Mouse (Mus musculus): ENCODE measurements at regions not wholly inside any gene's neighbourhood (a gene's known extent, or its start where the extent isn't known, plus 50 kb on each side); places are given as distances from the start of the nearest gene placed in this dataset.

- Histone ChIP-seq H3K27ac (ENCODE audit: low read depth) (no peak overlapping the region), H3K4me1 (ENCODE audit: insufficient read depth) (no peaks in the 10 kb centered on the region), H3K9me3 (ENCODE audit: low read length) (no peaks in the 10 kb centered on the region), H3K4me2 (ENCODE audit: low read depth, low read length) (no peak overlapping the region), H3K27me3 (ENCODE audit: insufficient read depth, low read length) (peaks cover 4% of the 10 kb centered on the region; the same call in 1 of the 2 replicates), H3K9ac (replicated peaks) (no peak overlapping the region), H3K4me3 (ENCODE audit: low read depth, low read length) (no peak overlapping the region), H3K36me3 (replicated peaks; ENCODE audit: insufficient read depth, low read length) (no peaks in the 10 kb centered on the region)
- 32% methylated on average over 6 of the region's 6 CpGs for WGBS (ENCODE audit: insufficient replicate concordance)
- DNase-seq: no peak
- no peak for ATAC-seq
- no peak for TF ChIP-seq CTCF (IDR thresholded peaks at IDR 0.05; ENCODE audit: low read depth)
- TF ChIP-seq EP300 (IDR thresholded peaks at IDR 0.05; ENCODE audit: low read depth): no peak
Observed at GRCm38 (mm10) chrX:99523306-99523705, 52.2 kb upstream of the Pja1 start.

- Histone ChIP-seq H3K36me3 (replicated peaks; ENCODE audit: insufficient read depth, low read length) (no peaks in the 10 kb centered on the region), H3K9ac (replicated peaks) (no peak overlapping the region), H3K4me1 (ENCODE audit: insufficient read depth) (no peaks in the 10 kb centered on the region), H3K4me2 (ENCODE audit: low read depth, low read length) (no peak overlapping the region), H3K27ac (ENCODE audit: low read depth) (no peak overlapping the region), H3K9me3 (ENCODE audit: low read length) (no peaks in the 10 kb centered on the region), H3K4me3 (ENCODE audit: low read depth, low read length) (no peak overlapping the region), H3K27me3 (ENCODE audit: insufficient read depth, low read length) (peaks cover 4% of the 10 kb centered on the region; the same call in 1 of the 2 replicates)
- DNase-seq (peak; percentile 76), ATAC-seq (no peak)
- WGBS (ENCODE audit: insufficient replicate concordance): 15% methylated on average over 5 of the region's 5 CpGs
- TF ChIP-seq CTCF (IDR thresholded peaks at IDR 0.05; ENCODE audit: low read depth): peak; percentile 81
- TF ChIP-seq EP300 (IDR thresholded peaks at IDR 0.05; ENCODE audit: low read depth): no peak
Observed at GRCm38 (mm10) chrX:99522830-99523229, 51.8 kb upstream of the Pja1 start.

- WGBS (ENCODE audit: insufficient replicate concordance): 61% methylated on average over 11 of the region's 11 CpGs
- Histone ChIP-seq H3K27ac (ENCODE audit: low read depth) (no peak overlapping the region), H3K9me3 (ENCODE audit: low read length) (no peaks in the 10 kb centered on the region), H3K36me3 (replicated peaks; ENCODE audit: insufficient read depth, low read length) (no peaks in the 10 kb centered on the region), H3K9ac (replicated peaks) (no peak overlapping the region), H3K27me3 (ENCODE audit: insufficient read depth, low read length) (peaks cover 4% of the 10 kb centered on the region; the same call in 1 of the 2 replicates), H3K4me2 (ENCODE audit: low read depth, low read length) (no peak overlapping the region), H3K4me1 (ENCODE audit: insufficient read depth) (no peaks in the 10 kb centered on the region), H3K4me3 (ENCODE audit: low read depth, low read length) (no peak overlapping the region)
- TF ChIP-seq EP300 (IDR thresholded peaks at IDR 0.05; ENCODE audit: low read depth) (no peak), CTCF (IDR thresholded peaks at IDR 0.05; ENCODE audit: low read depth) (no peak)
- no peak for ATAC-seq
- no peak for DNase-seq
Observed at GRCm38 (mm10) chrX:99522289-99522688, 51.2 kb upstream of the Pja1 start.

GRCm38 (mm10) chrX:99521866-99522265 is 50.8 kb upstream of the Pja1 start:
- Histone ChIP-seq H3K9ac (replicated peaks) (no peak overlapping the region), H3K36me3 (replicated peaks; ENCODE audit: insufficient read depth, low read length) (no peaks in the 10 kb centered on the region), H3K27me3 (ENCODE audit: insufficient read depth, low read length) (peaks cover 4% of the 10 kb centered on the region; the same call in 1 of the 2 replicates), H3K4me2 (ENCODE audit: low read depth, low read length) (no peak overlapping the region), H3K9me3 (ENCODE audit: low read length) (no peaks in the 10 kb centered on the region), H3K4me1 (ENCODE audit: insufficient read depth) (no peaks in the 10 kb centered on the region), H3K27ac (ENCODE audit: low read depth) (no peak overlapping the region), H3K4me3 (ENCODE audit: low read depth, low read length) (no peak overlapping the region)
- DNase-seq (no peak), ATAC-seq (no peak)
- 73% methylated on average over 7 of the region's 7 CpGs for WGBS (ENCODE audit: insufficient replicate concordance)
- no peak for TF ChIP-seq EP300 (IDR thresholded peaks at IDR 0.05; ENCODE audit: low read depth)
- no peak for TF ChIP-seq CTCF (IDR thresholded peaks at IDR 0.05; ENCODE audit: low read depth)
